8 mouse cellular contexts compared by ENCODE assay signal in the genomic region with DNA sequence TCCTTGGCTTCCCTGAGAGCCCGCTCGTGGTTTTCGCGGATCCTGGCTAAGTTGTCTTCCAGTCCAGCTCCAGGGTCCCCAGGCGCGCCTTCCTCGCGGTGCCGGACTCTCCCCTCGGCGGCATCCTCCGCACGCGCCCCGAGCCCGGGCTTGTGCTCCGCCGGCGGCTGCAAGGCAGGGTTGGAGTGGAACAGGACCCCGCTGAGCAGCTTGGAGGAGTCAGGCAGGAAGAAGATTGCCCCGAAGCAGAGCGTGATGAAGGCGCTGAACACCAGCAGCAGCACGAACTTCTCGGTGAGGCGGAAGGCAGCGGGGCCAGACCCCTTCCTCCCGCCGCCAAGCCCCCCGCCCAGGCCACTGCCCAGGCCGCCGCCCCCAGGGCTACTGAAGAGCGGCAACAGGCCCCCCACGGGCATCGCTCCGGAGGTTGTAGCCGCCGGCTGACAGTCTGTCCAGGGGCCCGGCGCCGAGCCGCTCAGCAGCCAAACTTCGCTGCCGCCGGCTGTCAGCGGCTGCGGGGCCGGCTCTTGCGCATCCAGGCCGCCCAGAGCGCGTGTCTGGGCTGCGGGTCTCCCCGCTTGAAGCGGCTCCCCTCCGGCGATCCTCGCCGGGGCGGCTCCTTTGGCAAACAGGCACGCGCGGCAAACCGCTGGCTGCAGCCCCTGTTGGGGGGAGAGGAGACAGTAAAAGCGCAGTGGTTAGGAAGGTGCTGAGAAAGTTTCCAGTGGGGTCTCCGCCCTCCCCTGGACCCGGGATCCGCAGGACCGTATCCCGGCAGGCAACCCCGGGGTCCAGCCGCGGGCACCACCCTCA. TPM values are rescaled to one million over a fixed set of nuclear protein-coding genes. Genes with fewer than 3 reads are reported as not detected.
DNase-seq lines count a peak whose midpoint lies in the region; ATAC-seq and TF ChIP-seq lines count a peak whose summit lies in the region.

No protein-coding gene starts in this region.

- H3K36me3 ChIP-seq in embryonic facial prominence, embryonic 13.5 days: no peaks in the 10 kb centered on the region
- no peaks in the 10 kb centered on the region for H3K36me3 ChIP-seq in heart, postnatal 0 days (replicated peaks; ENCODE audit: control insufficient read depth, insufficient read depth, low read length)
- no peaks in the 10 kb centered on the region for H3K36me3 ChIP-seq in limb, embryonic 13.5 days
- no peaks in the 10 kb centered on the region for H3K36me3 ChIP-seq in midbrain, embryonic 16.5 days (ENCODE audit: control insufficient read depth, insufficient read depth, low read length)
- H3K36me3 ChIP-seq in stomach, embryonic 15.5 days: no peaks in the 10 kb centered on the region

- TF ChIP-seq CTCF in heart, postnatal 0 days (IDR thresholded peaks at IDR 0.05; ENCODE audit: low read depth): no peak

- no peaks in the 10 kb centered on the region for H3K9me3 ChIP-seq in embryonic facial prominence, embryonic 13.5 days
- H3K9me3 ChIP-seq in heart, postnatal 0 days (replicated peaks; ENCODE audit: control insufficient read depth, low read length): no peaks in the 10 kb centered on the region
- no peaks in the 10 kb centered on the region for H3K9me3 ChIP-seq in limb, embryonic 13.5 days
- no peaks in the 10 kb centered on the region for H3K9me3 ChIP-seq in midbrain, embryonic 16.5 days (replicated peaks; ENCODE audit: control insufficient read depth, low read length, poor library complexity, severe bottlenecking)
- H3K9me3 ChIP-seq in stomach, embryonic 15.5 days: no peaks in the 10 kb centered on the region

- peaks cover 15% of the 10 kb centered on the region for H3K27me3 ChIP-seq in embryonic facial prominence, embryonic 13.5 days
- no peaks in the 10 kb centered on the region for H3K27me3 ChIP-seq in heart, postnatal 0 days (ENCODE audit: control insufficient read depth, insufficient read depth, low read length)
- peaks cover 4% of the 10 kb centered on the region; the same call in 1 of the 2 replicates for H3K27me3 ChIP-seq in limb, embryonic 13.5 days
- no peaks in the 10 kb centered on the region for H3K27me3 ChIP-seq in midbrain, embryonic 16.5 days (ENCODE audit: control insufficient read depth, insufficient read depth, low read depth, low read length)
- no peaks in the 10 kb centered on the region for H3K27me3 ChIP-seq in stomach, embryonic 15.5 days (replicated peaks)

- peak overlapping the region; percentile 99 for H3K4me2 ChIP-seq in embryonic facial prominence, embryonic 13.5 days
- H3K4me2 ChIP-seq in heart, postnatal 0 days (ENCODE audit: low read depth, low read length): peak overlapping the region; percentile 96
- H3K4me2 ChIP-seq in limb, embryonic 13.5 days (replicated peaks): peak overlapping the region; percentile 96
- H3K4me2 ChIP-seq in midbrain, embryonic 16.5 days (ENCODE audit: low read length): peak overlapping the region; percentile 99
- peak overlapping the region; percentile 93 for H3K4me2 ChIP-seq in stomach, embryonic 15.5 days

- H3K27ac ChIP-seq in embryonic facial prominence, embryonic 13.5 days: no peak overlapping the region
- H3K27ac ChIP-seq in heart, postnatal 0 days (ENCODE audit: low read depth): peak overlapping the region; percentile 26; the same call in 1 of the 2 replicates
- H3K27ac ChIP-seq in limb, embryonic 13.5 days: peak overlapping the region; percentile 39; the same call in 1 of the 2 replicates
- H3K27ac ChIP-seq in midbrain, embryonic 16.5 days (ENCODE audit: low read length): peak overlapping the region; percentile 72
- H3K27ac ChIP-seq in stomach, embryonic 15.5 days: peak overlapping the region; percentile 74

- peak overlapping the region; percentile 80 for H3K9ac ChIP-seq in embryonic facial prominence, embryonic 13.5 days
- H3K9ac ChIP-seq in heart, postnatal 0 days (replicated peaks; ENCODE audit: low read depth, low read length): peak overlapping the region; percentile 62
- H3K9ac ChIP-seq in limb, embryonic 13.5 days: peak overlapping the region; percentile 81
- H3K9ac ChIP-seq in midbrain, embryonic 16.5 days (ENCODE audit: low read depth, low read length): peak overlapping the region; percentile 79
- peak overlapping the region; percentile 68 for H3K9ac ChIP-seq in stomach, embryonic 15.5 days

- DNase-seq in cerebellum, adult 11-12 months: peak; percentile 9
- DNase-seq in cerebellum, adult 9-11 months: no peak
- DNase-seq in adrenal gland, adult (ENCODE audit: inconsistent age in 2 of 2, low spot score in 1 of 2): peak; percentile 49 to 86
- peak; percentile 20 for DNase-seq in heart, postnatal 0 days (ENCODE audit: low spot score)

- peak; percentile 20; the same call in 1 of the 2 replicates for ATAC-seq in embryonic facial prominence, embryonic 13.5 days (ENCODE audit: insufficient number of reproducible peaks, insufficient read depth, low FRiP score, low TSS enrichment, low read depth)
- ATAC-seq in heart, postnatal 0 days (ENCODE audit: insufficient read depth, low read depth): peak; percentile 27
- peak; percentile 66 for ATAC-seq in limb, embryonic 13.5 days (ENCODE audit: low FRiP score, low read depth)
- peak; percentile 70 for ATAC-seq in midbrain, embryonic 16.5 days
- ATAC-seq in stomach, embryonic 15.5 days (ENCODE audit: insufficient read depth, low FRiP score, low read depth): peak; percentile 12; the same call in 1 of the 2 replicates

- peaks cover 18% of the 10 kb centered on the region; the same call in 1 of the 2 replicates for H3K4me1 ChIP-seq in embryonic facial prominence, embryonic 13.5 days
- H3K4me1 ChIP-seq in heart, postnatal 0 days (ENCODE audit: control insufficient read depth, insufficient read depth): peaks cover 18% of the 10 kb centered on the region
- H3K4me1 ChIP-seq in limb, embryonic 13.5 days: peaks cover 36% of the 10 kb centered on the region
- no peaks in the 10 kb centered on the region for H3K4me1 ChIP-seq in midbrain, embryonic 16.5 days (ENCODE audit: control insufficient read depth, insufficient read depth, low read length)
- H3K4me1 ChIP-seq in stomach, embryonic 15.5 days: peaks cover 13% of the 10 kb centered on the region; the same call in 1 of the 2 replicates

- no peak for TF ChIP-seq EP300 in heart, postnatal 0 days (IDR thresholded peaks at IDR 0.05; ENCODE audit: low read depth)

- H3K4me3 ChIP-seq in embryonic facial prominence, embryonic 13.5 days: peak overlapping the region; percentile 74
- peak overlapping the region; percentile 77 for H3K4me3 ChIP-seq in heart, postnatal 0 days (ENCODE audit: low read depth, low read length)
- peak overlapping the region; percentile 84 for H3K4me3 ChIP-seq in limb, embryonic 13.5 days
- peak overlapping the region; percentile 84 for H3K4me3 ChIP-seq in midbrain, embryonic 16.5 days (ENCODE audit: low read depth, low read length)
- H3K4me3 ChIP-seq in stomach, embryonic 15.5 days (replicated peaks): peak overlapping the region; percentile 87

- under 1% methylated on average over 71 of the region's 73 CpGs for WGBS in embryonic facial prominence, embryonic 13.5 days
- WGBS in heart, postnatal 0 days: 1% methylated on average over 69 of the region's 73 CpGs
- under 1% methylated on average over 73 of the region's 73 CpGs for WGBS in limb, embryonic 13.5 days
- under 1% methylated on average over 73 of the region's 73 CpGs for WGBS in midbrain, embryonic 16.5 days
- under 1% methylated on average over 73 of the region's 73 CpGs for WGBS in stomach, embryonic 15.5 days

RNA-seq across cellular contexts. Expression of a gene that starts 1.6 kb away (rescaled TPM):
- polyA plus RNA-seq in embryonic facial prominence, embryonic 13.5 days (2015; fragmentation: Nextera tagmentation; extraction: Ambion mirVana): 4.0 and 4.8 TPM in 2 replicates
- 17.6 and 23.1 TPM in 2 replicates for total RNA-seq in heart, postnatal 0 days (2014; rRNA removed; ENCODE audit: low replicate concordance)
- 3.3 and 3.5 TPM in 2 replicates for polyA plus RNA-seq in heart, postnatal 0 days (2015; fragmentation: Nextera tagmentation; extraction: Ambion mirVana)
- polyA plus RNA-seq in limb, embryonic 13.5 days (2015; fragmentation: Nextera tagmentation; extraction: Ambion mirVana): 6.0 and 6.2 TPM in 2 replicates
- 4.0 and 4.7 TPM in 2 replicates for polyA plus RNA-seq in midbrain, embryonic 16.5 days (2015; fragmentation: Nextera tagmentation; extraction: Ambion mirVana)
- 12.7 and 14.1 TPM in 2 replicates for polyA plus RNA-seq in stomach, embryonic 15.5 days (2015; fragmentation: Nextera tagmentation; extraction: Ambion mirVana)

Comparison
In these comparisons a context has a peak if more than half of its experiments do, and no peak if none do; other contexts are left out.
1. ATAC-seq: peak in every context shown above with its lines; median percentile 70 in midbrain, embryonic 16.5 days; 66 in limb, embryonic 13.5 days; 27 in heart, postnatal 0 days; 20 in embryonic facial prominence, embryonic 13.5 days; 12 in stomach, embryonic 15.5 days.